Mouse (Mus musculus) MEL (cell line): ENCODE measurements around the gene March4. TPM values are rescaled to one million over a fixed set of nuclear protein-coding genes. Genes with fewer than 3 reads are reported as not detected.

Experiments used
- DNase-seq: peaks from one replicate; pipeline ENCODE4 v3.0.0; 2011; ENCODE audit warnings: low read depth, low spot score
- H3K27ac ChIP-seq: 2 replicates; pipeline ENCODE4 v1.5.1; 2012; ENCODE audit warnings: low read depth, mild to moderate bottlenecking, control low read depth, low read length, moderate library complexity; ENCODE audit not compliant: control insufficient read depth
- H3K27me3 ChIP-seq, 2 experiments: fragments of 150-350 bp in 1 of 2; sonication (generic) in 1 of 2; 2 replicates each; pipeline ENCODE4 v1.6.1; 2012; ENCODE audit warnings: low read length in 2 of 2, mild to moderate bottlenecking in 2 of 2, improper control_type of control experiment in 1 of 2, moderate library complexity in 1 of 2; ENCODE audit not compliant: insufficient read depth in 2 of 2, control insufficient read depth in 1 of 2
- H3K36me3 ChIP-seq, 2 experiments: 2 replicates each; pipeline ENCODE4 v1.6.1; 2012 to 2014; ENCODE audit warnings: low read length in 2 of 2, improper control_type of control experiment in 1 of 2, inconsistent platforms in 1 of 2, mild to moderate bottlenecking in 1 of 2; ENCODE audit not compliant: insufficient read depth in 2 of 2, control insufficient read depth in 1 of 2
- H3K4me1 ChIP-seq, 2 experiments: fragments of 150-350 bp in 1 of 2; sonication (generic) in 1 of 2; 2 replicates each; pipeline ENCODE4 v1.6.1; 2012; ENCODE audit warnings: low read length in 2 of 2, improper control_type of control experiment in 1 of 2, mild to moderate bottlenecking in 1 of 2; ENCODE audit not compliant: insufficient read depth in 2 of 2, control insufficient read depth in 1 of 2
- H3K4me3 ChIP-seq, 2 experiments: fragments of 150-350 bp in 1 of 2; sonication (generic) in 1 of 2; 2 replicates each; pipeline ENCODE4 v1.5.1; 2012; ENCODE audit warnings: low read depth in 2 of 2, low read length in 2 of 2, mild to moderate bottlenecking in 2 of 2, moderate library complexity in 2 of 2, control low read depth in 1 of 2, improper control_type of control experiment in 1 of 2; ENCODE audit not compliant: control insufficient read depth in 1 of 2, insufficient read depth in 1 of 2
- H3K79me2 ChIP-seq: 2 replicates; pipeline ENCODE4 v1.6.1; 2012; ENCODE audit warnings: mild to moderate bottlenecking, low read length, moderate library complexity; ENCODE audit not compliant: control insufficient read depth, poor library complexity, insufficient read depth
- H3K9ac ChIP-seq: 2 replicates; pipeline ENCODE4 v1.6.1; 2012; ENCODE audit warnings: low read depth, mild to moderate bottlenecking, control low read depth, low read length, moderate library complexity; ENCODE audit not compliant: control insufficient read depth, poor library complexity, severe bottlenecking
- H3K9me3 ChIP-seq: fragments of 150-350 bp; sonication (generic); replicated peaks from 2 replicates; pipeline ENCODE4 v1.6.1; 2012; ENCODE audit warnings: mild to moderate bottlenecking, low read length, improper control_type of control experiment, moderate library complexity; ENCODE audit not compliant: insufficient read depth
- CHD1 ChIP-seq: IDR thresholded peaks from 2 replicates; pipeline ENCODE4 v1.6.1; 2012; ENCODE audit warnings: low read depth, mild to moderate bottlenecking, inconsistent platforms, low read length, improper control_type of control experiment
- CHD2 ChIP-seq: IDR thresholded peaks from 2 replicates; pipeline ENCODE4 v1.6.1; 2011; ENCODE audit warnings: low read length, improper control_type of control experiment
- ELF1 ChIP-seq: IDR thresholded peaks from 2 replicates; pipeline ENCODE4 v1.6.1; 2014; ENCODE audit warnings: low read depth, mild to moderate bottlenecking, inconsistent platforms, low read length, improper control_type of control experiment, moderate library complexity
- ETS1 ChIP-seq: IDR thresholded peaks from 2 replicates; pipeline ENCODE4 v1.6.1; 2012; ENCODE audit warnings: low read depth, mild to moderate bottlenecking, inconsistent platforms, low read length, improper control_type of control experiment, moderate library complexity
- GABPA ChIP-seq: IDR thresholded peaks from 2 replicates; pipeline ENCODE4 v1.6.1; 2012; ENCODE audit warnings: low read depth, mild to moderate bottlenecking, inconsistent platforms, low read length, improper control_type of control experiment, moderate library complexity
- GATA1 ChIP-seq: IDR thresholded peaks from 2 replicates; pipeline ENCODE4 v1.6.1; 2011; ENCODE audit warnings: low read depth, low read length, improper control_type of control experiment
- JUND ChIP-seq: IDR thresholded peaks from 2 replicates; pipeline ENCODE4 v1.6.1; 2011; ENCODE audit warnings: low read depth, mild to moderate bottlenecking, improper control_type of control experiment, low read length
- MAFK ChIP-seq: IDR thresholded peaks from 2 replicates; pipeline ENCODE4 v1.6.1; 2011; ENCODE audit warnings: low read depth, mild to moderate bottlenecking, low read length, improper control_type of control experiment, borderline replicate concordance
- MAZ ChIP-seq: IDR thresholded peaks from 2 replicates; pipeline ENCODE4 v1.6.1; 2012; ENCODE audit warnings: low read depth, mild to moderate bottlenecking, inconsistent platforms, low read length, improper control_type of control experiment
- MEF2A ChIP-seq: IDR thresholded peaks from 2 replicates; pipeline ENCODE4 v1.6.1; 2014; ENCODE audit warnings: low read depth, mild to moderate bottlenecking, inconsistent platforms, low read length, improper control_type of control experiment; ENCODE audit not compliant: poor library complexity, insufficient replicate concordance, severe bottlenecking; ENCODE audit errors: extremely low read depth
- MXI1 ChIP-seq: IDR thresholded peaks from 2 replicates; pipeline ENCODE4 v1.6.1; 2011; ENCODE audit warnings: mild to moderate bottlenecking, low read depth, low read length, improper control_type of control experiment
- NRF1 ChIP-seq: IDR thresholded peaks from 2 replicates; pipeline ENCODE4 v1.6.1; 2014; ENCODE audit warnings: low read depth, mild to moderate bottlenecking, inconsistent platforms, low read length, improper control_type of control experiment, moderate library complexity; ENCODE audit not compliant: poor library complexity, insufficient read depth, severe bottlenecking
- POLR2AphosphoS5 ChIP-seq: IDR thresholded peaks from 2 replicates; pipeline ENCODE4 v1.6.1; 2012; ENCODE audit warnings: low read depth, borderline replicate concordance, mild to moderate bottlenecking, inconsistent platforms, low read length, moderate library complexity, mixed read lengths
- TCF12 ChIP-seq: IDR thresholded peaks from 2 replicates; pipeline ENCODE4 v1.6.1; 2014; ENCODE audit warnings: low read depth, mild to moderate bottlenecking, inconsistent platforms, low read length, improper control_type of control experiment, moderate library complexity
- UBTF ChIP-seq: IDR thresholded peaks from 2 replicates; pipeline ENCODE4 v1.6.1; 2012; ENCODE audit warnings: low read depth, mild to moderate bottlenecking, inconsistent platforms, low read length, improper control_type of control experiment, moderate library complexity, borderline replicate concordance; ENCODE audit not compliant: insufficient read depth
- USF2 ChIP-seq, 2 experiments: IDR thresholded peaks; 2 replicates each; pipeline ENCODE4 v1.6.1; 2011 to 2012; ENCODE audit warnings: improper control_type of control experiment in 2 of 2, low read length in 2 of 2, borderline replicate concordance in 1 of 2, inconsistent platforms in 1 of 2, low read depth in 1 of 2, mild to moderate bottlenecking in 1 of 2; ENCODE audit not compliant: insufficient read depth in 1 of 2
- ZC3H11A ChIP-seq: IDR thresholded peaks from 2 replicates; pipeline ENCODE4 v1.6.1; 2012; ENCODE audit warnings: low read depth, mild to moderate bottlenecking, inconsistent platforms, low read length, improper control_type of control experiment
- ZMIZ1 ChIP-seq: IDR thresholded peaks from 2 replicates; pipeline ENCODE4 v1.6.1; 2012; ENCODE audit warnings: low read depth, mild to moderate bottlenecking, inconsistent platforms, low read length, improper control_type of control experiment, moderate library complexity
- polyA plus RNA-seq, 2 experiments: library from polyadenylated mRNA; stranded (reverse) in 1 of 2; unstranded in 1 of 2; fragments of >175 nt in 1 of 2; fragments of >200 nt in 1 of 2; gene quantifications; 2 replicates each; pipeline versions ENCODE4 v1.2.1 to v1.2.4; 2012; ENCODE audit warnings: low replicate concordance in 2 of 2, low read depth in 1 of 2; ENCODE audit not compliant: insufficient read length in 2 of 2, insufficient read depth in 1 of 2, missing spikeins in 1 of 2
- total RNA-seq: library from RNA; depleted of rRNA; stranded (reverse); fragments of 300-350 nt; gene quantifications from 2 replicates; pipeline ENCODE4 v1.2.3, GENCODE M21; 2012

March4 gene
- total and polyA plus RNA-seq, 3 experiments, result not detected

DNA sequence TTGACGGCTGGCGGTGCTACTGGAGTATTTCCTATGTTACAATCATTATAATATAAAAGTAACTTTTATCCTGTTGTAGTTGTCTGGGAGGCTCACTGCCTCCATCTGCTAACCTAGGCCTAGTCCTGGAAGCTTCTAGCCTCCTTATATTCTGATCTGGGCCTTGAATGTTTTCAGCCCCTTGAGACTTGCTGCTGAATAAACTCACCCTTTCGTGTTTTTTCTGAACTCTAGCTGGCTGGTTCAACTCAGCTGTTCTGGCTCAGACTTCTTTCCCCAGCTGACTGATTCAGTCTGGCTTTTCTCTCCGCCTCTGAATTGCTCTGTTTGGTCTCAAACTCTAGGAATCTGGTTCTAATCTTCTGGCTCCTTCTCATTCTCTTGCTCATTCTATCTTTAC is 47.2 kb upstream of the March4 start:
- TF ChIP-seq MAZ (no peak), ELF1 (no peak), ZMIZ1 (no peak), MAFK (no peak), ZC3H11A (no peak), JUND (no peak), NRF1 (no peak), MEF2A (no peak), POLR2AphosphoS5 (no peak), GABPA (no peak), GATA1 (no peak), MXI1 (no peak), CHD2 (no peak), UBTF (no peak), USF2 (IDR thresholded peaks at IDR 0.05; ENCODE audit: borderline replicate concordance in 1 of 2, insufficient read depth in 1 of 2, low read depth in 1 of 2, low read length in 2 of 2) (no peak), TCF12 (no peak), ETS1 (no peak), CHD1 (no peak)
- peaks cover 0 to 4% of the 10 kb centered on the region in 2 experiments; a peak in 2 of 4 replicates for H3K4me1 ChIP-seq
- no peaks in the 10 kb centered on the region for H3K9me3 ChIP-seq
- peaks cover 1% of the 10 kb centered on the region for H3K79me2 ChIP-seq
- peaks cover 0 to 4% of the 10 kb centered on the region in 2 experiments; a peak in 2 of 4 replicates for H3K36me3 ChIP-seq
- H3K27ac ChIP-seq, result no peak overlapping the region; the same call in 1 of the 2 replicates
- no peaks in the 10 kb centered on the region for H3K27me3 ChIP-seq
- peak overlapping the region; percentile 78 for H3K4me3 ChIP-seq
- peak; percentile 25 for DNase-seq
- peak overlapping the region; percentile 88 for H3K9ac ChIP-seq
